Mouse (Mus musculus) forebrain, embryonic 15.5 days (tissue): ENCODE data around the gene Vmn1r163. TPM values are rescaled to one million over a fixed set of nuclear protein-coding genes. Genes with fewer than 3 reads are reported as not detected.
"Not testable (repeated sequence)": the region's sequence is repeated elsewhere in the genome, so short reads cannot be mapped to it uniquely, and the experiment has no call there.

Experiments used
- ATAC-seq: fragments of 200-750 bp; cut with Nextera tagmentation; replicated peaks from 2 replicates; pipeline ENCODE4 v1.8.0; 2017; ENCODE audit warnings: mild to moderate bottlenecking, moderate TSS enrichment, moderate library complexity
- H3K27ac ChIP-seq: fragments of 300-500 bp; sonication (generic); replicated peaks from 2 replicates; pipeline ENCODE4 v1.5.1; 2015; ENCODE audit warnings: mild to moderate bottlenecking, inconsistent platforms
- H3K27me3 ChIP-seq: fragments of 300-500 bp; sonication (generic); 2 replicates; pipeline ENCODE4 v1.6.1; 2015; ENCODE audit warnings: inconsistent platforms
- H3K36me3 ChIP-seq: fragments of 300-500 bp; sonication (generic); 2 replicates; pipeline ENCODE4 v1.6.1; 2015; ENCODE audit warnings: mild to moderate bottlenecking, inconsistent platforms
- H3K4me1 ChIP-seq: fragments of 300-500 bp; sonication (generic); 2 replicates; pipeline ENCODE4 v1.6.1; 2015; ENCODE audit warnings: inconsistent platforms
- H3K4me2 ChIP-seq: fragments of 300-500 bp; sonication (generic); replicated peaks from 2 replicates; pipeline ENCODE4 v1.6.1; 2015; ENCODE audit warnings: mild to moderate bottlenecking, inconsistent platforms
- H3K4me3 ChIP-seq: fragments of 300-500 bp; sonication (generic); 2 replicates; pipeline ENCODE4 v1.5.1; 2015; ENCODE audit warnings: mild to moderate bottlenecking, inconsistent platforms
- H3K9ac ChIP-seq: fragments of 300-500 bp; sonication (generic); replicated peaks from 2 replicates; pipeline ENCODE4 v1.6.1; 2015; ENCODE audit warnings: mild to moderate bottlenecking, inconsistent platforms
- H3K9me3 ChIP-seq: fragments of 300-500 bp; sonication (generic); 2 replicates; pipeline ENCODE4 v1.6.1; 2016; ENCODE audit warnings: inconsistent platforms
- WGBS: fragments of 180-500 bp; shearing (Covaris S2); methylation state at CpG from one replicate; pipeline ENCODE4 v1.1.7; 2015; ENCODE audit warnings: mixed read lengths; 5-methylcytosine and 5-hydroxymethylcytosine counted together
- polyA plus RNA-seq: library from polyadenylated mRNA; unstranded; fragments of >200 nt; fragmentation: Nextera tagmentation; extraction: Ambion mirVana; gene quantifications from 2 replicates; pipeline ENCODE4 v1.2.1, GENCODE M21; 2015

Gene Vmn1r163
- polyA plus RNA-seq = not detected in 2 replicates

GRCm38 (mm10) chr7:23055240-23055639 lies at the start of gene Vmn1r163:
TSS of gene Vmn1r163 (plus strand) at chr7:23055540.
- ATAC-seq, H3K9me3 ChIP-seq, H3K4me3 ChIP-seq, H3K4me2 ChIP-seq, H3K27me3 ChIP-seq, H3K9ac ChIP-seq, H3K4me1 ChIP-seq, H3K27ac ChIP-seq, H3K36me3 ChIP-seq: not testable (repeated sequence)
- no CpG with 5 or more reads among the region's 1 CpGs for WGBS

DNA sequence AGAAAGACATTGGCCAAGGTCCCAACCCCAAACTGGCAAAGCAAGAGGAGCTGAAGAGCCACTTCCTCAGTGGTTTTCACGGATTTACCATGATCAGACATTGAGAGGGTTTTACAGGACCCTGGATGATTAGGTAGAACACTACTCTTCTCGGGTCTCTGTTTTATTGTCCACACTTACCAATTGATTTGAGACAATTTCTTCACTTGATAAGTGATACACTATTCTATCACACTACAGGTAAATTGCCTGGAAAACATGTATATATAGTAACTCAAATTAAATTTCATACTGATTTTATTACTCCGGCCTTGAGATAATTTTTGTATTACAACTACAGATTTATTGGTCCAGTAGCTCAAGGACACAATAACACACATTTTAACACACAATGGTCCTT lies 35.5 kb upstream of the Vmn1r163 start, which contains the start of gene Gm4216:
TSS of gene Gm4216 (minus strand) at position 101 of the 400 bp plus-strand sequence.
- not testable (repeated sequence) for H3K9me3 ChIP-seq, H3K36me3 ChIP-seq, H3K4me2 ChIP-seq, H3K4me1 ChIP-seq, ATAC-seq, H3K27ac ChIP-seq, H3K4me3 ChIP-seq, H3K27me3 ChIP-seq, H3K9ac ChIP-seq
- WGBS = no CpG with 5 or more reads among the region's 3 CpGs

- not testable (repeated sequence) for H3K4me3 ChIP-seq, H3K27ac ChIP-seq, H3K9me3 ChIP-seq, H3K9ac ChIP-seq, H3K4me2 ChIP-seq, ATAC-seq, H3K36me3 ChIP-seq, H3K27me3 ChIP-seq, H3K4me1 ChIP-seq
- WGBS = no CpG with 5 or more reads among the region's 1 CpGs
Observed at GRCm38 (mm10) chr7:23067356-23067755, 12.0 kb downstream of the Vmn1r163 start, which contains the start of gene Gm8720. TSS of gene Gm8720 (minus strand) at chr7:23067456.

Other genes starting within 250 kb of the Vmn1r163 start
- not detected in 2 replicates for gene Vmn1r159, start 211.9 kb upstream of the Vmn1r163 start, polyA plus RNA-seq
- not detected in 2 replicates for gene Vmn1r160, start 184.3 kb upstream of the Vmn1r163 start, polyA plus RNA-seq
- not detected in 2 replicates for gene Gm4214, start 70.9 kb upstream of the Vmn1r163 start, polyA plus RNA-seq
- not detected in 2 replicates for gene Gm4216, start 35.6 kb upstream of the Vmn1r163 start, polyA plus RNA-seq
- not detected in 2 replicates for gene Gm8720, start 11.9 kb downstream of the Vmn1r163 start, polyA plus RNA-seq
- gene Gm10662, start 88.9 kb downstream of the Vmn1r163 start, polyA plus RNA-seq = not detected in 2 replicates
- gene Vmn1r165, start 161.8 kb downstream of the Vmn1r163 start, polyA plus RNA-seq = not detected in 2 replicates
- not detected in 2 replicates for gene Vmn1r166, start 196.1 kb downstream of the Vmn1r163 start, polyA plus RNA-seq
- not detected in 2 replicates for gene Gm6902, start 223.4 kb downstream of the Vmn1r163 start, polyA plus RNA-seq
- not detected in 2 replicates for gene Nlrp4e, start 245.7 kb downstream of the Vmn1r163 start, polyA plus RNA-seq